Mouse (Mus musculus): Measurements from ENCODE around the gene Rbm34. TPM values are rescaled to one million over a fixed set of nuclear protein-coding genes. Genes with fewer than 3 reads are reported as not detected.

Rbm34 gene
- polyA plus RNA-seq, 1 experiment from 2014 or later = 26.0 TPM

DNA sequence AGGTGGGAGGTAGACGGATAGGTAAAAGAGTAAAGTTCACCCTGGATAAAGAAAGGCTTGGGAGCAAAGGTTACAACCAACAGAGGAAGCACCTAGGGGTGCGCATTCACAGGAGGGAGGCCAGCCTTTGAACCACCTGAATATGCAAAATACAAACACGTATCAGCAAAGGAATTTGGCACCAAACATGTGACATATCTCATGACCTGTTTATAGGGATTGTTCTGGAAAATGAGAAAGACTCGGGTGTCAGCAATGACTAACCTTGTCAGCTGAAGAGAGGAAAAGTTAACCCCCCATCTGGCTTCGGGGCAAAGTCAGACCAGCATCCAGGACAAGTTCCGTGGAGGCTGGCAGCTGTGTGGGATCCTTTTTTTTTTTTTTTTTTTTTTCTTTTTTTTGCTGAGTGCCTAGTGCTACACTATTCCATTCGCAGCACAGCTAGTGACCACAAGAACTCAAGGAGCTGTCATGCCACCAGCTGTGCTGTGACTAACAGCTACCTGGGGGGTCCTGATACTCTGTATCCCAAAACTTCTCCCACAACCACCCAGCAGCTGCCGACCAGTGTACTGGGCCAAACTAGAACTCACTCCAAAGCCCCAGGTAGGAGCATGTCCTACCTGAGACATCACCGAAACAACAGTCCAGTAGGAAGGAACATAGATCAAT, 67.5 kb downstream of the Rbm34 start:
- no peak overlapping the region for H3K4me3 ChIP-seq (replicated peaks)
- H3K27me3 ChIP-seq = no peaks in the 10 kb centered on the region
- no peaks in the 10 kb centered on the region for H3K9me3 ChIP-seq (replicated peaks)
- WGBS = 67% methylated on average over 9 of the region's 9 CpGs
- H3K4me1 ChIP-seq = 0 out of 2 replicates have a peak, but pooled peaks cover 10% of the 10 kb centered on the region
- no peak for ATAC-seq (replicated peaks; ENCODE audit: low FRiP score)
- H3K27ac ChIP-seq = 0 out of 2 replicates have a peak overlapping the region, but pooled peaks have one; percentile 4
- no peak overlapping the region for H3K4me2 ChIP-seq
- no peaks in the 10 kb centered on the region for H3K36me3 ChIP-seq
- no peak overlapping the region for H3K9ac ChIP-seq

DNA sequence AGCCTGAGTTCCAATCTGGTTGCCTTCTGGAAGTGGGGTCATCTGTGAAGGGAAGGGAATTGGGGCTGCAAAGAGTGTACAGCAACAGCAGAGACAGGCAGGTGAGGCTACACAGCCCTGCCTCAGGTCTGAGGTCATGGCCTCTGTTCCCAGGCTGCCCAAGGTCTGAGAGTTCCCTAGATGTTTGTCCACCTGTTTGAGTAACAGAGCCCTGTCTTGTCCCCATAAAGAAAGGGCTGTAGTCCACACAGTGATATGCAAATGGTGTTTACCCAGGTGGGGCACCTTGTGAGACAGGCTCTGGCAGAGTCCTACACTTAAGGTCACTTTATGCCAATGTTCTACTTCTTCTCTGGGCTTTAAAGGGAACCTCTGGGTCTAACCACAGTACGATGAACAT, 69.3 kb downstream of the Rbm34 start:
- Histone ChIP-seq H3K9me3 (replicated peaks) (no peaks in the 10 kb centered on the region), H3K4me2 (no peak overlapping the region), H3K4me1 (0 out of 2 replicates have a peak, but pooled peaks cover 10% of the 10 kb centered on the region), H3K36me3 (no peaks in the 10 kb centered on the region), H3K27me3 (no peaks in the 10 kb centered on the region), H3K4me3 (replicated peaks) (no peak overlapping the region), H3K9ac (no peak overlapping the region), H3K27ac (no peak overlapping the region)
- ATAC-seq (replicated peaks; ENCODE audit: low FRiP score) = no peak
- WGBS = 83% methylated on average over 1 of the region's 1 CpGs

DNA sequence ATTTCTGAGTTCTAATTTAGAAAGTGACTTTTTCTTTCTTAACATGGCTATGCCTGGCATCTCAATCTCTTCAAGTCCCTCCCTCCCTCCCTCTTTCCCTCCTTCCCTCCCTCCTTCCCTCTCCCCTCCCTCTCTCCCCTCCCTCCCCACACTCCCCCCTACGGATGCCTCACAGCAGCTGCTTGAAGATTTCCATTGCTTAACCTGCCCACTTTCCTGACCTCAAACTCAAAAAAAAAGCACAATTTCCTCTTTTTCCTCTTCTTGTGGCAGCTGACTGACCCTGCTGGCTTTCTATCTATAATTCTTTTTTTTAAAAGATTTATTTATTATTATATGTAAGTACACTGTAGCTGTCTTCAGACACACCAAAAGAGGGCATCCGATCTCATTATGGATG, 69.8 kb downstream of the Rbm34 start:
- Histone ChIP-seq H3K9me3 (replicated peaks) (no peaks in the 10 kb centered on the region), H3K4me2 (no peak overlapping the region), H3K36me3 (no peaks in the 10 kb centered on the region), H3K27me3 (no peaks in the 10 kb centered on the region), H3K9ac (no peak overlapping the region), H3K27ac (no peak overlapping the region), H3K4me3 (replicated peaks) (no peak overlapping the region), H3K4me1 (0 out of 2 replicates have a peak, but pooled peaks cover 10% of the 10 kb centered on the region)
- 52% methylated on average over 2 of the region's 2 CpGs for WGBS
- ATAC-seq (replicated peaks; ENCODE audit: low FRiP score) = no peak

Other genes with a start within 250 kb of the Rbm34 start
- 244 and 246 TPM in 2 replicates for gene Tomm20, start 25.2 kb downstream of the Rbm34 start, polyA plus RNA-seq (2015; fragmentation: Nextera tagmentation; extraction: Ambion mirVana)
- 27.0 and 27.5 TPM in 2 replicates for gene Pard3, start 92.8 kb upstream of the Rbm34 start, polyA plus RNA-seq (2015; fragmentation: Nextera tagmentation; extraction: Ambion mirVana)

Measured in kidney, embryonic 15.5 days (tissue).